Mouse (Mus musculus): Measurements from ENCODE around the gene Slc25a35.

DNA sequence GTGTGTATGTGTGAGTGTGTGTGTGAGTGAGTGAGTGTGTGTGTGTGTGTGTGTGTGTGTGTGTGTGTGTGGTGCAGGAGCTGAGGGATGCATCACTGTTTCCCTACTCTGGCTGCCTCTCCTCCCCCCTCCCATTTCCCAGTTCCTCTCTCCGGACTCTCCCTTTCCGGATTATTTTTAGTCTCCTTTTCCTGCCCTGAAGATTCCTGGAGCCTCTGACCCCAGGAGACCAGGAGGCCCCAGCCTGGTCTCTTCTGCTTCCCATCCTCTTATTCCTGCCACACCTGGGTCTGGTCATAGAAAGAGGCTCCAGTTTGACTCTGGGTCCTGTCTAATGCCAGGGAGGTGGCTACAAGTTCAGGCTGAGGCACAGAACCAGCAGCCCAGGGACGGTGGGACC, 11.8 kb upstream of the Slc25a35 start:
- no peak for TF ChIP-seq CTCF (IDR thresholded peaks at IDR 0.05; ENCODE audit: low read depth, low read length)
- TF ChIP-seq POLR2A (IDR thresholded peaks at IDR 0.05; ENCODE audit: borderline replicate concordance, low read depth, low read length): no peak

Measured in bone marrow macrophage, adult 2 months (primary cell).